Mouse (Mus musculus) thymus, postnatal 25 days (tissue): Measurements from ENCODE around the gene Gm4792.

Experiments used
- DNase-seq: peaks from one replicate; pipeline ENCODE4 v3.0.0; 2022

Gene Gm4792

DNA sequence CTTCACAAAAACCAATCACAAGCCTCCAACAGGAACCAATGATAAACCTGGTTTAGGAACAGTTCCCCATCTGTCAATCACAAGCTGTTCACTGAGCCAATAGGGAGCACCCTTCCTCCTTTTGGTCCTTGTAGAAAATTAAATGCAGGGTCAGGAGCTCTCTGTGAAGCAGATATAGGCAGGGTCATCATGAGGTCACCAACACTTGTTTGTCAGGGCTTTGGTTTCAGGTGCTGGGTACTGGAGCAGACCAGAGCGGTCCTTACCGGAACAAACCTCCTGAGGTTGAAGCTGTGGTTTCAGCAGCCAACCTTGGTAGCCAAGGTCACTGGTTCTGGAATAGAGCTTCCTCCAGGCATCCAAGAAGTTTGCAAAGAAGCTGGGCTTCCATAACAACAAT lies 798 bp upstream of the Gm4792 start:
- no peak for DNase-seq

GRCm38 (mm10) chr10:94295923-94296605 lies 2.4 kb downstream of the Gm4792 start:
- no peak for DNase-seq

DNA sequence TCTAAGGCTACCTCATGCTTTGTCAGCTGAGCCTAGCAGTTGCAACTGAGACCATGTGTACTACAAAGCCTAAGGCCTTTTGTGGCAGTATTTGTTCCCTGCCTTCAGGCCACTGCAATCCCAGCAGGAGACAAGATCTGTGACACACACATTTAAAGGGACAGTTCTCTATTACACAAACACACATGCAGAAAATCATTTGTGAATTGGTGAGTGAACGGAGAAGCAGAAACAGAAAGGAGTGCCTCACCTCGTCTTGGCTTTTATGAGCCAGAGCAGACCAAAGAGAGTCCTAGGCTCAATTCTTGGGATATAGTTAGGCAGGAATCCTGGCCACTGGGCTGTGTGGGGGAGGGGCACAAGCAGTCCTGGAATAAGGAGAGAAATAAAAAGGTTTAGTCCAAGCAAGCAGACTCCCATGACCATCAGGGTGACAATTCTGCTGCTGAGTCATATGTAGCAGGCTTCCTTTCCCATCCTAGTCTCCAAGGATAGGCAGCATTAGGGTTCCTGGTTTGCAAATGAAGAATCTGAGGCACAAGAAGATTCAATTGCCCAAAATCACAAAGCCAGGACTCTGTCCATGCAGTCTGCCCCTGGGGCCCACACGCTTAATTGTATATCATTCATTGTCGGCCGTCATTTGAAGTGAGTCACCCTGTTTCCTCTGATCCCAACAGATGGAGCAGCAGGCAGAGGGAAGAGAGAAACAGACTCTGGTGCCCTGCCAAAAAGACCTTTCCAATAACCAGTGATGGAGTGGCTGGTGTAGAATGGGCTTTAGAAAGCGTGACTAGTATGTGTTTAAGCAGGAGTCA lies 3.4 kb downstream of the Gm4792 start:
- no peak for DNase-seq

- no peak for DNase-seq
Observed at GRCm38 (mm10) chr10:94294437-94294836, 4.1 kb downstream of the Gm4792 start.

DNA sequence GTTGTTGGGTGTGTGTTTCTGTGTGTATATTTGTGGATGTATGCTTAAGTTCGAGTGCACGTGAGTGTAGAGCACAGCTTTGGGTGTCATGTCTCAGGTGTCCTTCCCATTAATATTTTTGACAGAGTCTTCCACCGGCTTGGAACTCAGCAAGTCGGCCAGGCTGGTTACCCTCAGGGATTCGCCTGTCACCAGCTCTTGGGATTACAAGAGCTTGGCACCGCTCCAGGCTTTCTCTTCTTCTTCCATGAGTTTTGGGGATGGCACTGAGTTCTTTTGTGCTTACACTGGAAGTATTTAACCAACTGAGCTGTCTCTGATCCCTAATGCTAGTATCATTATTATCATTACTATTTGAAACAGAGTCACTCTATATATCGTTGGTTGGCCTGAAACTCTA lies 15.7 kb downstream of the Gm4792 start:
- DNase-seq: no peak

DNA sequence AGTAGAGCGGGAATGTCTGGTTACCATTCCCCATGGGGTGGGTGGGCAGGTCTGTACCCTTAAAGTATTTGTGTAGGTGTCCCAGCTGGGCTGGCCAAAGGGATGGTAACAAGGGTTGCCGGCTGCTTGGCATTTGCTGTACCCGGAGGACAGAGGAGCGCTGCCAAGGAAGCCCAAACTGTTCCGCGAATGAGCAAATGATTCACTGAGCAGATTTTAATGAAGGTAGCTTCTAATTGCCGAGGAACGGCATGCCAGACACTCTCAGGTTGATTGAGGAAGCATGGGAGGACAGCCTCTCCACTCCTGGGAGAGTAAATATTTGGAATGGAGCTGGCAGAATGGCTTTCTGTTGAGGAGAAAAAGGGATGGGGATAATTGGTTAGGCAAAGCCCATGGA lies 16.3 kb downstream of the Gm4792 start:
- no peak for DNase-seq

DNA sequence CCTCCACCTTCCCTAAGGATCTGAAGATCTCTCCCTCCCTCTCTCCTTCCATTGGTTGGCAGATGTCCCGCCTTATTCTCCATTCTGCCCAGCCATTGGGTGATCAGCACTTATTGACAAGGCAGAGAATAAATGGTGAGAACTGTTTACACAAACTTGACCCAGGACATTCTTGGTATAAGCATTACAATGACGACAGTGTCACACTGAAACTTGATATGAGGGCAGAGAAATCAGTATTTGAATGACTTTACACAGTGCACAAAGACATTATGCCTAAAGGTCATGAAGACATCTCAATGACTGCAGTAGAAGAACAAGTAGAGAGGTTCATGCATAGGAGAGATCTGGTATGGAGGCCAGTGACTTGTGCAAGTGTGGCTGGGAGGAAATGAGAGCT lies 22.0 kb downstream of the Gm4792 start:
- no peak for DNase-seq

- no peak for DNase-seq
Observed at GRCm38 (mm10) chr10:94275321-94275720, 23.2 kb downstream of the Gm4792 start.

DNA sequence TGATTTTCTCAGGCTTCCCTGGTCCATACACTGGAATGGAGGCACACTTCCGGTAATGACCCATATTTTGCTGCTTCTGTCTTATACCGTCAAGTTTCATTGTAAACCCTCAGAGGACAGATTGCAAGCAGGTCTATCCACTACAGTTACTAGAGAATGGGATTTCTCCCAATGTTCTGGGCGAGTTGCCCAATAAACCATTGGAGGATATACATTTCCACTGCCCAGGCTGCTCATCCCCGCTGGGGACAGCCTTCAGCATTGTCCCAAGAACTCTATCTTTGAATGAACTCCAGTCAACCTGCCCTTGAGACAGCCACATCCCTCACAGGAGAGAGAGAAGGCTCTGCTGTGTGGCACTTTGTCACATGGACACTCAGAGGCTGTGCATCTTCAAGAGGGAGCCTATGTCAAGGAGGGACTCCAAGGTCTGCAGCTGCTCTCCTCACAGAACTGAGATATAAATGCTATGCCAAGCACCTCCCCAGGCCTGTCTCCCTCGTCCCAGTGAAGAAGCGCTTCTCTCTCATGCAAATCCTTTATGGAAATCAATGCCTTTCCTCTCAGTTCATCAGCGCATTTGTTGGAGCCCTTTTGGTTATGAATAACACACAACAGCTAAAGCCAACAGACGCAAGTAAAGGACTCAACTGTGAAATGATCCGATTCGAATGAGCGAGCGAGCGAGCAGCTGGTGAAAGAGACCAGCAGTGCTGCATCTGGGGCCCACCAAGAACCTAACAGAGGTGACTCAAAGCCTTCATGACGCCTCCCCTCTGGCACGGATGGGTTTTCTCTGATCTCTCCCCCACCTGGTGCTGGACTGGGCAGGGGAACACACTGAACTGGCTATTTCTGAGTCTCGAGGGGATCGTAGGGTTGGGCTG lies 32.6 kb downstream of the Gm4792 start:
- no peak for DNase-seq

DNA sequence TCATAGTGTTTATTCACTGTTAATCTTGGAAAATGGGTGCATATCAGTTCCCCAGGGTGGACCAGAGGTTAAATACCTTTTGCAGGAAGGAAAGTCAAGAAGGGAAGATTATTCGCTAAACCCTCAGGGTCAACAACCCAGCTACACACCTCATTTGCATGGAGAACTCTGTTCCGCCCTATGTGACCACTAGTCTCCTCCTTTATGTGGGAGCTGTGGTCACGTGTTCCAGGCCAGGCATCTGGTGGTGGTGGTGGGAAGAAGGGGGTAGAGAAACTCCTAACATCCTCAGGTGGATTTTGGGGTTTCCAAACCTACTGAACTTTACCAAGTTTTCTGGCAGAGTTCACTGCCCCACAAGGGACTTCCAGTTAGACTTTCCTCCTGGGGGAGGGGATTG lies 35.3 kb downstream of the Gm4792 start:
- no peak for DNase-seq

- DNase-seq: no peak
Observed at GRCm38 (mm10) chr10:94262646-94263045, 35.9 kb downstream of the Gm4792 start.

DNA sequence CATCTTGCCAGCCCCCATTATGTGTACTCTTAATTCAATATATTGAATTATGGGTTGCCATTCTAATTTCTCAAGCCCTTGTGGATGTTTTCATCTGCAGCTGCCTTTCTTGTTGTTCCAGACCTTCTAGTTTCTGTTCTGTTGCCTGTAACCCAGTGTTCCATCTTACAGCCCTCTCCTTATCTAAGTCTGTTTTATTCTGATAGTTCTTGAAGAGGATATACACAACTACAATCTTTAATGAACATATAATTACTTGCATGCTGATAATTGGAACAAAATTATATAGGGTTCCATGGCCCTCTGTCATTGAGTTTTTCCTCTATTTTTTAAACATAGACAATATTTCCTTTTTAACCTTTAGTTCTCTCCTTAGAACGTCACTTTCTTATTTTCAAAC lies 38.0 kb downstream of the Gm4792 start:
- no peak for DNase-seq

GRCm38 (mm10) chr10:94256518-94256917 lies 42.0 kb downstream of the Gm4792 start:
- DNase-seq: no peak

DNA sequence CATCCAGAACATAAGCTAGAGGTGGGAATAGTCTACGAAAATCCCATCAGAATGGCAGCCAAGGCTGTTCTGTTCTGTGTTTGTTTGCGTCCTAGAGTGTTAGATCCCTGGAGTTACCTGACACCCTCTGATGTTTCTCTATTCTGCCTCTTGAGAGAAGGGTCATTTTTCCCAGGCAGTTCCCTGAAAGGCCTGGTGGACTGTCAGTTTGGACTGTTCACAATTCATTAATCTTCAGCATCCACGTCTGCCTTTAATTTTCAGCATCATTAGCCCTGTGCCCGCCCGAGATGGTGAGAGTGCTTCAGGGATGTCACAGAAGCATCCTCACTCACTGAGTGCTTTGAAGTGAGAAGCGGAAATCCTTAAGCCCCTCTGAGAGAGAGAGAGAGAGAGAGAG lies 42.8 kb downstream of the Gm4792 start:
- DNase-seq: no peak

- no peak for DNase-seq
Observed at GRCm38 (mm10) chr10:94254766-94255165, 43.7 kb downstream of the Gm4792 start.

DNA sequence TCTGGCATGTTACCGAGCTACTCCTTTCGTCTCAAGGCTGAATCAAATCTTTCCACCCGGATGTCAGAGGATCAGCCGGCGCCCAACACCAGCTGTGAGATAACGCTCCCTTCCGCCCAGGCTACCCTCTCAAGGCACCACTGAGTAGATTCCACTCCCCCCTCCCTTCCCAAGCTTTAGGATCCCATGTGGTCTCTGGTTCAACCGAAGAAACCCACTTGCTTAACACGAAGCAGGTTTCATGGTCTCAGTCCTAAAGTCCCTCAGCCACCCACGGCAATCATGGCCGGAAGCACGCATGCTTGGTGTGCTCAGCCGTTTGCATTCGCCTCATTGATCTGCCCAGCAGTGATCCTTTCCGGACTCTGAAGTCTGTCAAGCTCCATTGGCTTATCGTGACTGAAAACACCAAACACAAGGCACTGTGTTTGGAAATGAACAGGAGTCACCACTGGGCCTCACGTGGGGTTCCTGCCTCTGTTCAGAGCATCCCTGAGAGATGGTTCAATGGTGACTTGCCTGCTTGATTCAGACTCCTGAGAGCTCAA lies 45.2 kb downstream of the Gm4792 start:
- DNase-seq: no peak

GRCm38 (mm10) chr10:94249575-94250456 lies 48.7 kb downstream of the Gm4792 start:
- no peak for DNase-seq

GRCm38 (mm10) chr10:94247748-94248349 lies 50.7 kb downstream of the Gm4792 start:
- peak; percentile 28 for DNase-seq
